Comparison of ENCODE assay signal across 19 mouse cellular contexts in the genomic region with DNA sequence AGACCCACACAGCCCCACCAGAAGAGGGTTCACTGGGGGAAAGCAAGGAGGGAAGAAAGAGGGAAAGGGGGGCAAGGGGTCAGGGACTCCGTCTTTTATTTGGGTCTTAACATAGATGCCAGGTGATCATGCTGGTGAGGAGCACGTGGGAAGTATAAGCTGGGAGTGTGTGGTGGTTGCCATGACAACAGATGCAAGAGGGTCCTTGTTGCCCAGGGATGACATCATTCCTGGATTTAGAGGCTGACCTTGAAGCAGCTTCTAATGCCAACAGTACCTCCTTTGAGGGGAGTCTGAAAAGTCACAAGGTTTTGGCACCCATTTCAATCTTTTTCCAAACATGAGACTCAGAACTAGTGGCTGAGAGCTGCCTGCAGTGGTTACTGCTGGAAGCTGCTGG. TPM values are rescaled to one million over a fixed set of nuclear protein-coding genes. Genes with fewer than 3 reads are reported as not detected.
DNase-seq lines count a peak whose midpoint lies in the region; ATAC-seq and TF ChIP-seq lines count a peak whose summit lies in the region.
"Had no signal": no experiment of that assay in that cellular context is flagged by ENCODE, and none has a peak within 500 bp of the region (broad histone marks: within the 10 kb centered on the region; RNA-seq: fewer than 3 reads in every experiment).

No protein-coding gene starts in this region.

- WGBS in hindbrain, postnatal 0 days: 22% methylated on average over 2 of the region's 2 CpGs
- 33% methylated on average over 2 of the region's 2 CpGs for WGBS in hindbrain, embryonic 16.5 days

- peaks cover 7% of the 10 kb centered on the region; the same call in 1 of the 2 replicates for H3K4me1 ChIP-seq in hindbrain, postnatal 0 days (ENCODE audit: insufficient read depth, low read length)
- H3K4me1 ChIP-seq in hindbrain, embryonic 16.5 days (ENCODE audit: control insufficient read depth, insufficient read depth, low read depth, low read length): peaks cover 15% of the 10 kb centered on the region

- H3K27ac ChIP-seq in hindbrain, postnatal 0 days: peak overlapping the region; percentile 36; the same call in 1 of the 2 replicates
- H3K27ac ChIP-seq in hindbrain, embryonic 16.5 days (ENCODE audit: low read depth, low read length): no peak overlapping the region
- H3K27ac ChIP-seq: forebrain, embryonic 13.5 days; liver, embryonic 12.5 days; lung, embryonic 15.5 days; midbrain, embryonic 15.5 days; neural tube, embryonic 15.5 days had no signal

- no peaks in the 10 kb centered on the region for H3K27me3 ChIP-seq in hindbrain, postnatal 0 days (ENCODE audit: insufficient read depth, low read length)
- H3K27me3 ChIP-seq in hindbrain, embryonic 16.5 days (replicated peaks; ENCODE audit: control insufficient read depth, insufficient read depth, low read length): peaks cover 3% of the 10 kb centered on the region; the same call in 1 of the 2 replicates
- H3K27me3 ChIP-seq: liver, embryonic 12.5 days; lung, embryonic 15.5 days; neural tube, embryonic 15.5 days had no signal

- H3K9me3 ChIP-seq in hindbrain, postnatal 0 days (ENCODE audit: low read length): no peaks in the 10 kb centered on the region
- H3K9me3 ChIP-seq in hindbrain, embryonic 16.5 days (ENCODE audit: control insufficient read depth, low read length): no peaks in the 10 kb centered on the region
- H3K9me3 ChIP-seq: forebrain, embryonic 13.5 days; liver, embryonic 12.5 days; lung, embryonic 15.5 days; midbrain, embryonic 15.5 days; neural tube, embryonic 15.5 days had no signal

- no peak overlapping the region for H3K9ac ChIP-seq in hindbrain, postnatal 0 days (replicated peaks; ENCODE audit: low read length)
- H3K9ac ChIP-seq in hindbrain, embryonic 16.5 days (ENCODE audit: low read depth, low read length): no peak overlapping the region
- H3K9ac ChIP-seq: forebrain, embryonic 13.5 days; liver, embryonic 12.5 days; lung, embryonic 15.5 days; midbrain, embryonic 15.5 days; neural tube, embryonic 15.5 days had no signal

- H3K36me3 ChIP-seq in hindbrain, postnatal 0 days (ENCODE audit: insufficient read depth, low read length): no peaks in the 10 kb centered on the region
- H3K36me3 ChIP-seq in hindbrain, embryonic 16.5 days (ENCODE audit: control insufficient read depth, insufficient read depth, low read length): peaks cover 1% of the 10 kb centered on the region; the same call in 1 of the 2 replicates
- H3K36me3 ChIP-seq: liver, embryonic 12.5 days; lung, embryonic 15.5 days; midbrain, embryonic 15.5 days had no signal

- peak; percentile 45 for DNase-seq in adrenal gland, postnatal 10 days
- DNase-seq in adrenal gland, adult 8-10 months: no peak
- DNase-seq in hindbrain, postnatal 0 days (ENCODE audit: low spot score): peak; percentile 60
- DNase-seq in right cerebral cortex, postnatal 10 days (ENCODE audit: low spot score in 2 of 2): peak; percentile 57 to 74
- DNase-seq in right cerebral cortex, adult 18-20 months: no peak
- DNase-seq in mesoderm, embryonic 11.5 days (ENCODE audit: low read depth, low spot score): peak; percentile 35
- no peak for DNase-seq in spleen, postnatal 4 days (ENCODE audit: low spot score in 2 of 2)
- DNase-seq: cerebellum, postnatal 14 days; embryo, embryonic 11 days; gastrocnemius, postnatal 25 days; kidney, adult 18-20 months; kidney, postnatal 10 days; right cerebral cortex, postnatal 4 days had no signal

- ATAC-seq in hindbrain, postnatal 0 days: no peak
- ATAC-seq in hindbrain, embryonic 16.5 days: no peak
- ATAC-seq: forebrain, embryonic 13.5 days; liver, embryonic 12.5 days; midbrain, embryonic 15.5 days had no signal

- no peak for TF ChIP-seq CTCF in hindbrain, postnatal 0 days (IDR thresholded peaks at IDR 0.05; ENCODE audit: low read depth)

- H3K4me3 ChIP-seq in hindbrain, postnatal 0 days (ENCODE audit: low read length): no peak overlapping the region
- H3K4me3 ChIP-seq in hindbrain, embryonic 16.5 days (ENCODE audit: low read length): no peak overlapping the region
- H3K4me3 ChIP-seq: forebrain, embryonic 13.5 days; liver, embryonic 12.5 days; lung, embryonic 15.5 days; midbrain, embryonic 15.5 days; neural tube, embryonic 15.5 days had no signal

- H3K4me2 ChIP-seq in hindbrain, postnatal 0 days (ENCODE audit: low read depth, low read length): no peak overlapping the region
- no peak overlapping the region for H3K4me2 ChIP-seq in hindbrain, embryonic 16.5 days (ENCODE audit: low read length)
- H3K4me2 ChIP-seq: forebrain, embryonic 13.5 days; liver, embryonic 12.5 days; lung, embryonic 15.5 days; midbrain, embryonic 15.5 days; neural tube, embryonic 15.5 days had no signal

RNA-seq across cellular contexts. Expression of gene Arl10, which starts 3.2 kb away (rescaled TPM):
- total RNA-seq in adrenal gland, postnatal 10 days (2021): 10 to 100 TPM; 27.1 to 31.4 TPM
- total RNA-seq in adrenal gland, adult 8-10 months (2022): 10 to 100 TPM; 55.4 to 77.4 (median 62.0) TPM
- 159 and 240 TPM in 2 replicates for total RNA-seq in hindbrain, postnatal 0 days (2014; rRNA removed)
- polyA plus RNA-seq in hindbrain, postnatal 0 days (2015; fragmentation: Nextera tagmentation; extraction: Ambion mirVana): 66.3 and 69.7 TPM in 2 replicates
- polyA plus RNA-seq in hindbrain, embryonic 16.5 days (2015; fragmentation: Nextera tagmentation; extraction: Ambion mirVana): 96.9 and 100 TPM in 2 replicates

RNA-seq across cellular contexts. Expression of gene 4833439L19Rik, which starts 6.4 kb away (rescaled TPM):
- 100 to 1,000 TPM; 101 to 104 TPM for total RNA-seq in adrenal gland, postnatal 10 days (2021)
- total RNA-seq in adrenal gland, adult 8-10 months (2022): 100 to 1,000 TPM; 162 to 193 (median 173) TPM
- total RNA-seq in hindbrain, postnatal 0 days (2014; rRNA removed): 248 and 278 TPM in 2 replicates
- polyA plus RNA-seq in hindbrain, postnatal 0 days (2015; fragmentation: Nextera tagmentation; extraction: Ambion mirVana): 221 and 231 TPM in 2 replicates
- 268 and 272 TPM in 2 replicates for polyA plus RNA-seq in hindbrain, embryonic 16.5 days (2015; fragmentation: Nextera tagmentation; extraction: Ambion mirVana)

RNA-seq across cellular contexts. Expression of gene Nop16, which starts 18.3 kb away (rescaled TPM):
- total RNA-seq in adrenal gland, postnatal 10 days (2021): 10 to 100 TPM; 32.4 to 41.0 TPM
- 10 to 100 TPM; 45.5 to 56.7 (median 51.8) TPM for total RNA-seq in adrenal gland, adult 8-10 months (2022)
- total RNA-seq in hindbrain, postnatal 0 days (2014; rRNA removed): 19.7 and 24.5 TPM in 2 replicates
- 49.9 and 53.0 TPM in 2 replicates for polyA plus RNA-seq in hindbrain, postnatal 0 days (2015; fragmentation: Nextera tagmentation; extraction: Ambion mirVana)
- polyA plus RNA-seq in hindbrain, embryonic 16.5 days (2015; fragmentation: Nextera tagmentation; extraction: Ambion mirVana): 64.7 and 69.1 TPM in 2 replicates

RNA-seq across cellular contexts. Expression of gene Higd2a, which starts 18.4 kb away (rescaled TPM):
- 100 to 1,000 TPM; 255 to 257 TPM for total RNA-seq in adrenal gland, postnatal 10 days (2021)
- 100 to 1,000 TPM; 214 to 224 (median 218) TPM for total RNA-seq in adrenal gland, adult 8-10 months (2022)
- 177 and 187 TPM in 2 replicates for total RNA-seq in hindbrain, postnatal 0 days (2014; rRNA removed)
- 355 and 362 TPM in 2 replicates for polyA plus RNA-seq in hindbrain, postnatal 0 days (2015; fragmentation: Nextera tagmentation; extraction: Ambion mirVana)
- polyA plus RNA-seq in hindbrain, embryonic 16.5 days (2015; fragmentation: Nextera tagmentation; extraction: Ambion mirVana): 253 and 288 TPM in 2 replicates

RNA-seq across cellular contexts. Expression of gene Cltb, which starts 39.5 kb away (rescaled TPM):
- total RNA-seq in adrenal gland, postnatal 10 days (2021): 10 to 100 TPM; 71.6 to 71.7 TPM
- total RNA-seq in adrenal gland, adult 8-10 months (2022): 100 to 1,000 TPM in 2 of 4 experiments, 10 to 100 TPM in 2; 79.4 to 163 (median 115) TPM
- 184 and 189 TPM in 2 replicates for total RNA-seq in hindbrain, postnatal 0 days (2014; rRNA removed)
- 312 and 318 TPM in 2 replicates for polyA plus RNA-seq in hindbrain, postnatal 0 days (2015; fragmentation: Nextera tagmentation; extraction: Ambion mirVana)
- 244 and 276 TPM in 2 replicates for polyA plus RNA-seq in hindbrain, embryonic 16.5 days (2015; fragmentation: Nextera tagmentation; extraction: Ambion mirVana)

Comparison
In these comparisons a context has a peak if more than half of its experiments do, and no peak if none do; other contexts are left out.
1. DNase-seq: peak in adrenal gland, postnatal 10 days (single experiment), hindbrain, postnatal 0 days (single experiment), right cerebral cortex, postnatal 10 days (2 of 2) and mesoderm, embryonic 11.5 days (single experiment); none in adrenal gland, adult 8-10 months (single experiment), right cerebral cortex, adult 18-20 months (single experiment) and spleen, postnatal 4 days (0 of 2).